Mouse (Mus musculus): ENCODE results near the gene Zcchc24.

The Zcchc24 gene

GRCm38 (mm10) chr14:25666668-25667376, 102.0 kb downstream of the Zcchc24 start:
- no peak for DNase-seq (ENCODE audit: low spot score in 2 of 2)

GRCm38 (mm10) chr14:25665314-25665970, 103.4 kb downstream of the Zcchc24 start:
- no peak for DNase-seq (ENCODE audit: low spot score in 2 of 2)

GRCm38 (mm10) chr14:25664310-25664695, 104.5 kb downstream of the Zcchc24 start:
- no peak for DNase-seq (ENCODE audit: low spot score in 2 of 2)

GRCm38 (mm10) chr14:25663649-25664309, 105.1 kb downstream of the Zcchc24 start:
- no peak for DNase-seq (ENCODE audit: low spot score in 2 of 2)

Data from urinary bladder, postnatal 4 days (tissue).